Mouse (Mus musculus) stomach, embryonic 16.5 days (tissue): ENCODE measurements around the gene Baiap3. TPM values are rescaled to one million over a fixed set of nuclear protein-coding genes. Genes with fewer than 3 reads are reported as not detected.

Experiments used
- ATAC-seq: fragments of 200-750 bp; cut with Nextera tagmentation; 2 replicates; pipeline ENCODE4 v1.8.0; 2017; ENCODE audit warnings: moderate number of reproducible peaks, moderate TSS enrichment; ENCODE audit not compliant: insufficient read depth, low FRiP score
- H3K27ac ChIP-seq: fragments of 300-500 bp; sonication (generic); 2 replicates; pipeline ENCODE4 v1.5.1; 2014; ENCODE audit warnings: low read length
- H3K27me3 ChIP-seq: fragments of 300-500 bp; sonication (generic); 2 replicates; pipeline ENCODE4 v1.6.1; 2014; ENCODE audit warnings: low read length, control low read depth, mixed read lengths; ENCODE audit not compliant: control insufficient read depth, insufficient read depth
- H3K36me3 ChIP-seq: fragments of 300-500 bp; sonication (generic); 2 replicates; pipeline ENCODE4 v1.6.1; 2014; ENCODE audit warnings: low read length; ENCODE audit not compliant: control insufficient read depth, insufficient read depth
- H3K4me1 ChIP-seq: fragments of 300-500 bp; sonication (generic); 2 replicates; pipeline ENCODE4 v1.6.1; 2014; ENCODE audit warnings: low read length, control low read depth, mixed read lengths; ENCODE audit not compliant: control insufficient read depth, insufficient read depth
- H3K4me2 ChIP-seq: fragments of 300-500 bp; sonication (generic); 2 replicates; pipeline ENCODE4 v1.6.1; 2014; ENCODE audit warnings: low read depth, low read length, mixed read lengths
- H3K4me3 ChIP-seq: fragments of 300-500 bp; sonication (generic); replicated peaks from 2 replicates; pipeline ENCODE4 v1.5.1; 2014; ENCODE audit warnings: mild to moderate bottlenecking, low read length
- H3K9ac ChIP-seq: fragments of 300-500 bp; sonication (generic); 2 replicates; pipeline ENCODE4 v1.6.1; 2014; ENCODE audit warnings: low read length
- H3K9me3 ChIP-seq: fragments of 300-500 bp; sonication (generic); replicated peaks from 2 replicates; pipeline ENCODE4 v1.6.1; 2016; ENCODE audit warnings: low read length, control low read depth; ENCODE audit not compliant: control insufficient read depth
- WGBS: fragments of 180-500 bp; shearing (Covaris S2); extraction: QIAGEN DNeasy Blood & Tissue Kit; methylation state at CpG from one replicate; pipeline ENCODE4 v1.1.7; 2014; 5-methylcytosine and 5-hydroxymethylcytosine counted together
- polyA plus RNA-seq: library from polyadenylated mRNA; unstranded; fragments of >200 nt; fragmentation: Nextera tagmentation; extraction: Ambion mirVana; gene quantifications from 2 replicates; pipeline ENCODE4 v1.2.1, GENCODE M21; 2015

Gene Baiap3
- polyA plus RNA-seq, 1 experiment from 2014 or later: 5.2 TPM

DNA sequence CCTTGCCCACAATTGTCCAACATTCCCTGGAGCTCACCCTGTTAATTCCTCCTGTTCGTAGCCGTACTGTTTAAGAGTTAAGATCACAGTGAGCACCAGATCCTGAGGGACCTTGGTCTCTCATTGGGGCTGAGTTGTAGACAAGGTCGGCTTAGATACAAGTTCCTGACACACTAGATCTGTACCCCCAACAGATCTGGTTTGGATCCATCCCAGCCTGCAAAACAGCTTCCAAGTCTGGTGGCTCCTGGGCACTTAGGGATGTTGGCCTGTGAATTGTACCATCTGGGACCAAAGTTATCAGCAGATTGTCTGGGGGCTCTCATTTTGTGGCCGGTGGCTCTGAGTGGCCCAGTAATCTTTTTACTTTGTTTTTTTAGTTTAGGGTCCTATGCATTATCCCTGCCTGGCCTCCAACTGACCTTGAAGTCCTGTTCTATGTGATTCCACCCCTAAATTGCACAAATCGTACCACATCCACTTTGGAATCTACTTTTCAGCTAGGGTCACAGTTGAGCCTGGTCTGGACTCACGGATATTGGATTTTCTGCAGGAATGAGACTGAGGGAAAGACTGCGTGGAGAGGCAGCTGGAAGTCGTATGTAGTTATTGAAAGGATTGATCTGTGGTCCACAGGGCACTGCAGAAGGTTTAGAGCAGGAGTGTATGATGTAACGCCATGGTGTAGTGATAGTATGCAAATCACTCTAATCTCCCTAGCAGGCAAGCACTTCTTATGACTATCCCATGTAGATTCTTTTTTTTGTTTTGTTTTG, 18.6 kb upstream of the Baiap3 start, which contains the start of gene Ube2i:
Ube2i (minus strand) TSS at position 52 of the 776 bp plus-strand sequence.
- Histone ChIP-seq H3K4me1 (peaks cover 15% of the 10 kb centered on the region), H3K27ac (peak within 1 kb of the TSS; percentile 99), H3K9ac (peak within 1 kb of the TSS; percentile 100), H3K4me2 (peak within 1 kb of the TSS; percentile 56), H3K4me3 (peak within 1 kb of the TSS; percentile 94), H3K36me3 (no peaks in the 10 kb centered on the region), H3K9me3 (no peaks in the 10 kb centered on the region), H3K27me3 (no peaks in the 10 kb centered on the region)
- WGBS: 78% methylated on average over 9 of the region's 9 CpGs
- ATAC-seq: no peak

DNA sequence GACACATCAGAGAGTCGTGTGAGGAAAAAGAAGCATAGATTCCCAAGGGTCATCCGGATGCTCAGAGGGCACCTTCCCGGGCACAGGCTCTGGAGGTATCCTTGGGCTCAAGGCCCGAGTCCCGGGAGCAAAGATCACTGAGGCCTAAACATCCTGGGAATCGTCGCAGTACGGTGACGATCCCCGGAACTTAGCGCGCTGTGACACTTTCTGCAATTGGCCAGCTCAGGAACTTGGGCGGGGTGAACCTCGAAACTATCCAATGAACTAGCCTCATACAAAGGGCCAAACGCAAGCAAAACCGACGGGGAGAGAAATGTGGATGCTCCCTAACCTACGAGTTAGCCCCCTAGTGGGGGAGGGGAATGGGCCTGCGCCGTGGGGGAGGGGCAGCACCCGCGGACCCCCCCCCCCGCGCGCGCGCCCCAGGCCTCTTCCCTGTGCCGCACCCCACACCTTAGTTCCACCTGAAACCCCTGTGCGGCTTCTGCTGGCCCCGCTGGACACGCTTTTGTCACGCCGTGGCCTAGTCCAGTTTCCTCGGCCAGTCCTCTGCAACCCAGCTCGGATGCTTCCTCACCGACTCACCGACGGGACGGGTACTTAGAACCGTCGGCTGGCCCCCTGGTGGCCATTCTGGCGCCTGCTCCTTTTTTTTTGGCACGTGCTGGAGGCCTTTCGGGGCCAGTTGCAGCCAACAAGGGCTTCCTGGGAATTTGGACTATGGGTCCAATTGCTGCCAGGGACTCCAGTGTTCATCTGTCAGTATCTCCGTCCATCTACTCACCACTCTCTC, 17.7 kb upstream of the Baiap3 start:
- H3K9ac ChIP-seq: peak overlapping the region; percentile 100
- H3K9me3 ChIP-seq: no peaks in the 10 kb centered on the region
- peaks cover 1% of the 10 kb centered on the region; the same call in 1 of the 2 replicates for H3K36me3 ChIP-seq
- WGBS: under 1% methylated on average over 40 of the region's 45 CpGs
- H3K27ac ChIP-seq: peak overlapping the region; percentile 99
- peak; percentile 89 for ATAC-seq
- peak overlapping the region; percentile 94 for H3K4me3 ChIP-seq
- H3K27me3 ChIP-seq: no peaks in the 10 kb centered on the region
- peaks cover 15% of the 10 kb centered on the region for H3K4me1 ChIP-seq
- H3K4me2 ChIP-seq: peak overlapping the region; percentile 56

DNA sequence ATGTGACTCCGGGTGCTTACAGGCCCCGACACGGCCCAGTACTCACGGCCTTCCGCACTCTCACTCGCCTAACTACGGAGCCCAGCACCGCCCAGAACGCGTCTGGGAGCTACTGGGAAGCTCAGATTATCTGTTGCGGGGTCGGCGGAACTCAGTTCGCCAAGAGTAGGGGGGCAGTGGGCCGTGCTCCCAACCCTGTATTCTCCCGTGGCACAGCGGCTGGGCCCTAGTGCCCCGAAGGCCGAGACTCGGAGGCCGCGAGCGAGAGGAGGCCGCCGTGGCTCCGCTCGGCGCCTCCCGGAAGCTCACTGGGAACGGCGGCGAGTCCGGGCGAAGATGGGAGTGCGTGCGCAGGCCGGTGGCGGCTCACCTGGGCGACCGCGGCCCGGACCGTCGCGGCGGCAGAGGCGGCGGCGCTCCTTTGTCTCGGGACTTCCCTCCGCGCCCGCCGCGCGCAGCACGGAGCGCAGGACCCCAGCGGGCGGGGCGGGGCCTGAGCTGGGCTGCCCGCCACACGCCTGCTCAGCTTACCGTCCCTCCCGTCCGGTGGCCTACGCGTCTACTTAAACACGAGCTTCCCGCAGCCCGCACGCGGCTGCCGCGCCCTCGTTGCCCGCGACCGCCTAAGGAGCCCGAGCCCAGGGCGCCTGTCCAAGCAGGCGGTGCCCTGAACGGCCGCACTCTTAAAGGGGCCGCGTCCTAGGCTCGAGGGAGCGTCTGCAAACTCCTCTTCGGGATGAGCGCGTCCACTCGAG, 17.0 kb upstream of the Baiap3 start:
- no peaks in the 10 kb centered on the region for H3K9me3 ChIP-seq

DNA sequence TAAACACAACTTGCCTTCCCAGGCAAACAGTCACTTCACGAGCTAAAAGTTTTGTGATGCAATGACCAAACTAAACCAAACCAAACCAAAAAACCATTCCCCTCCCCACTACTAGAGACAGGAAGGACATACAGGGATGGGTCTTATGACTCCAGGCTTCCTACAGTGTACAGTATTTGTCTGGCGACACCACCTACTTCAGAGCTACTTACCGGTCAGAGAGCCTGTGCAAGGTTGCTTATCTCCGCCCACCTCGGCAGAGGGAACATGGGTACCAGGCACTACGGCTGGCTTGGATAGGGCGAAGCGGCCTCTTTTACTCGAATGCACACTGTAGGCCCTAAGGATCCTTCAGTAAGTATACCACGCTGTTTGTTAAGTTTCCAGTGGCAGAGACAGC, 16.2 kb upstream of the Baiap3 start:
- WGBS: 0% methylated on average over 10 of the region's 10 CpGs
- Histone ChIP-seq H3K27me3 (no peaks in the 10 kb centered on the region), H3K36me3 (peaks cover 7% of the 10 kb centered on the region), H3K9me3 (no peaks in the 10 kb centered on the region), H3K4me2 (peak overlapping the region; percentile 94), H3K4me3 (peak overlapping the region; percentile 94), H3K9ac (peak overlapping the region; percentile 100), H3K27ac (peak overlapping the region; percentile 99), H3K4me1 (peaks cover 15% of the 10 kb centered on the region)
- ATAC-seq: no peak

More for the DNA sequence above, 17.0 kb upstream of the Baiap3 start:
- Histone ChIP-seq H3K27me3 (no peaks in the 10 kb centered on the region), H3K27ac (peak overlapping the region; percentile 99), H3K4me1 (peaks cover 15% of the 10 kb centered on the region), H3K4me3 (peak overlapping the region; percentile 94), H3K36me3 (peaks cover 6% of the 10 kb centered on the region; the same call in 1 of the 2 replicates), H3K9ac (peak overlapping the region; percentile 100), H3K4me2 (peak overlapping the region; percentile 94)
- 0% methylated on average over 90 of the region's 92 CpGs for WGBS
- ATAC-seq: peak; percentile 93

DNA sequence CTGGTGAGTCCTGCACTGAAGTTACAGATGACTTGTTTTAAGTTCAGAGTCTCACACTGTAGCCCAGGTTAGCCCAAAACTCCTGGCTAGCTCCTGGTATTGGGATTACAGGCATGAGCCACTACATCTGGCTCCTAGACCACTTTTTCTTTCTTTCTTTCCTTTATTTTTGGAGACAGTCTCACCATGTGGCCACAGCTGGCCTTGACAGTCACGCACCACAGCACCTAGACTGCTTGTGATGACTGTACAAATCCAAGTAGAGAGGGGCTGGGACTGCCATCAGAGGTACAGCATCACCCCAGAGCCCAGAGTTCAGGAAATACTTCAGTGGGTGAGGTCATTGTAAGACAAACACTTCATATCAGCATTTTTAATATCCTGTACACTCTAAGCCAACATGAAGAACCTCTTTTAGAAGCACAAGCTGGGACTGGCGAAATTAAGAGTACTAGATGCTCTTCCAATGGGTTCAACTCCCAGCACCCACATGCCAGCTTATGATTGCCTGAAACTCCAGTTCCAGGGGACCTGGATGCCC, 14.7 kb upstream of the Baiap3 start:
- H3K27me3 ChIP-seq: no peaks in the 10 kb centered on the region
- peak overlapping the region; percentile 94; the same call in 1 of the 2 replicates for H3K4me3 ChIP-seq
- H3K4me2 ChIP-seq: peak overlapping the region; percentile 94
- peak overlapping the region; percentile 22; the same call in 1 of the 2 replicates for H3K9ac ChIP-seq
- H3K9me3 ChIP-seq: no peaks in the 10 kb centered on the region
- H3K36me3 ChIP-seq: peaks cover 18% of the 10 kb centered on the region
- no peak overlapping the region for H3K27ac ChIP-seq
- peaks cover 15% of the 10 kb centered on the region for H3K4me1 ChIP-seq
- 69% methylated on average over 2 of the region's 2 CpGs for WGBS
- ATAC-seq: no peak

DNA sequence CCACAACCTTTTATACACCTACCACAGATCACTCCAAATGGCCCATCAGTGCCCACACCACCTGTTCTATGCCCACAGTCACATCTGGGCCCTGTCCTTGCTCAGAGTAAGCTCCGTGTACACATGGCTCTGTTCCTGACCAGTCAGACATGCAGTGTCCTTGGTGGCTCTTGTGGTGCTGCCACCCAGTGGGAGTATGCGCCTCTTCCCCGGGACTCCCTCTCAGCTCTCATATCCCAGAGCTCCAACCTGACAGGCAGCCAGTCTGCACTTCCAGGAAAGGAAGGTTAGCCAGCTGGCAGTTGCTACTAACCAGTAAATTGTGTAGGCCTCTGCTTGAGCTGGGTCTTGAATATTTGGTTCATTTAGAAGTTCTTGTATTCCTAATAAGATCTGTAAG, 8.3 kb upstream of the Baiap3 start:
- 63% methylated on average over 3 of the region's 3 CpGs for WGBS

DNA sequence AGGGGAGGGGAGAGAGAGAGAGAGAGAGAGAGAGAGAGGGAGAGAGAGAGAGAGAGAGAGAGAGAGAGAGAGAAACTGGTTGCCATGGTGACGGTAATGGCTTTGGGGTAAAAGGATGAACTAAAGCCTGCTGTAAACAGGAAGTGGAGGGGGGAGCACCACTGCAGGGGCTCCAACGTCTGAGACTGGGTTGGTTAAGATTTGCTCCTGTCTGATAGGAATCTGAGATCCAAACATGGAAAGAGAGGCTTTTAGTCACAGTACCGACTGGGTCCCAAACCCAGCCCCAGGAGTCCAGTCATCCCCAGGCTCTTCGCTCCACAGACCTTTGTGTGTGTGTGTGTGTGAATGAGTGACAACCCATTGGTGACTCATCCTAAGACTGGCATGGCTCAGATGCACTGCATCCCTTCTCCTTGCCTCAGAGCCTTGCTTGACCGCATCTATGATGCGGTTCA, 1.7 kb upstream of the Baiap3 start:
- Histone ChIP-seq H3K27ac (no peak overlapping the region), H3K4me3 (no peak overlapping the region), H3K9ac (0 out of 2 replicates have a peak overlapping the region, but pooled peaks have one; percentile 7), H3K9me3 (no peaks in the 10 kb centered on the region), H3K27me3 (peaks cover 5% of the 10 kb centered on the region; the same call in 1 of the 2 replicates), H3K4me1 (peaks cover 15% of the 10 kb centered on the region; the same call in 1 of the 2 replicates), H3K4me2 (no peak overlapping the region), H3K36me3 (peaks cover 3% of the 10 kb centered on the region)
- no peak for ATAC-seq
- 43% methylated on average over 6 of the region's 6 CpGs for WGBS

More for the DNA sequence above, 8.3 kb upstream of the Baiap3 start:
- no peak overlapping the region for H3K27ac ChIP-seq
- H3K4me3 ChIP-seq: no peak overlapping the region
- H3K4me2 ChIP-seq: no peak overlapping the region
- H3K4me1 ChIP-seq: no peaks in the 10 kb centered on the region
- no peaks in the 10 kb centered on the region for H3K27me3 ChIP-seq
- no peak; the same call in 1 of the 2 replicates for ATAC-seq
- H3K9ac ChIP-seq: no peak overlapping the region
- H3K36me3 ChIP-seq: peaks cover 40% of the 10 kb centered on the region
- no peaks in the 10 kb centered on the region for H3K9me3 ChIP-seq

DNA sequence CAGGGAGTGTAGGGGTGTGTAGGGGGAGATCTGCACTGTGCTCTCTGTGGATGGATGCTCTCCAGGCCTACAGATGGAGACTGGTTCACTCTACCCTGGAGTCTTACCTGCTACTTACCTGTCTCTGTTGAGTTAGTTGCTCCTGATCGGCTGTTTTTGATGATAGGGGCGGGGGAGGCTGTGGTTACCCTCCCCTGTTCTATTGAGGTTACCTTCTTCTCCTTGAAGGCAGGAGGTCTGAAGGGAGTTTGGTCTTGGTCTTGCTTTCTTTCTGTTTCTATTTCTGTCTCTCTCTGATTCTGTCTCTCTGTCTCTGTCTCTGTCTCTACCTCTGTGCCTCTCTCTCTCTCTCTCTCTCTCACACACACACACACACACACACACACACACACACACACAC, 1.1 kb downstream of the Baiap3 start:
- Histone ChIP-seq H3K4me3 (no peak overlapping the region), H3K4me2 (no peak overlapping the region; the same call in 1 of the 2 replicates), H3K27ac (no peak overlapping the region), H3K4me1 (peaks cover 15% of the 10 kb centered on the region; the same call in 1 of the 2 replicates), H3K9ac (no peak overlapping the region), H3K27me3 (peaks cover 5% of the 10 kb centered on the region; the same call in 1 of the 2 replicates), H3K9me3 (no peaks in the 10 kb centered on the region), H3K36me3 (no peaks in the 10 kb centered on the region)
- WGBS: 54% methylated on average over 2 of the region's 2 CpGs
- no peak for ATAC-seq
